Mouse (Mus musculus) adrenal gland, postnatal 36 days (tissue): ENCODE measurements around the gene 1110002E22Rik. TPM values are rescaled to one million over a fixed set of nuclear protein-coding genes. Genes with fewer than 3 reads are reported as not detected.

Experiments
- DNase-seq, 2 experiments: peaks; one replicate each; pipeline ENCODE4 v3.0.0; 2021; ENCODE audit warnings: mixed read lengths in 1 of 2
- long read RNA-seq, 2 experiments: library from polyadenylated mRNA; stranded (forward); transcript quantifications; one replicate each; pipeline ENCODE4 v2.0.0; 2021; ENCODE audit warnings: borderline sequencing depth in 2 of 2
- total RNA-seq, 2 experiments: library from RNA; stranded (reverse); gene quantifications; 2 replicates each; pipeline ENCODE4 v1.2.3; 2021

The 1110002E22Rik gene
- under 1 TPM in 1 of 2 experiments, not detected in 1; 0.10 TPM for total RNA-seq
- long read RNA-seq, experiment 1, result 0 reads
- long read RNA-seq, experiment 2, result 0 reads

DNA sequence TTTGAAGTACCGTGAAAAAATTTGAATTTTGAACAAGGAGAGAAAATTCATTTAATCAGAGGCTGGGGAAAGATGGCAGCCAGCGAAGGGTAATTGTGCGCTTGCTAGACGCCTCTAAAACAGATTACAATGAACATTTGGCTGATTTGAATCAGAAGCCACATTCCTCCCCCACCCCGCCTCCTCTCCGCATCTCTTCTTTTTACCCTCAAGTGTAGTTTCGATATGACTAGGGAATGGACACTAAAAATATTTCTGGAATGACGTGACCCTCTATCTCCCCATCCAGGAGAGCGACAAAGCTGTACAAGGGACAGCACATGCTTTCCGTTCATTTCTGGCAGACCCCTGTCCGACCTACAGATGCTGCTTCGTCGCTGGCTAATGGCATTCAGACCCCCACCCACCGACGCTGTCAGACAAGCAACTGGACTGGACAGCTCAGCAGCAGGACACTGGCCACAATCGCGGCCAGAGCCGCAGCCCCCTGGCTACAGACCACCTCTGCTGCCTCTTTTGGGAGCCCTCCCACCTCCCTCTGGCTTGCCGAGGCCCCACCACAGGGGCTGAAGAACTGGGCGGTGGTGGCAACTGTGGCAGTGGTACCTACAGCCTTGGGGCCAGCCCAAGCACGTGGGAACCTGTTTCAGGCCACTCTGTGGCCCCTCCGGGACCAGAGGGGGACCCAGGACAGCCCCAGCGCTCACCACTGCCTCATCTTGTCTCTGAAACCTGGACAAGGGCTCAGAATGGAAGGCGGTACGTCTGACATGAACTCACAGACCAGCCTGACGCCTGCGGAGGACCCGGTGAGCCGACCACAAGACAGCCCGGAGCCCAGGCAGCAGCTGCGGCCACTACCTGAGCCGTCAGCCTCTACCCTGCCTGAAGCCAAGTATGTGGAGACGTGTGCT lies at the start of gene 1110002E22Rik:
Gene 1110002E22Rik (plus strand): TSS at position 321 of the 914 bp plus-strand sequence.
- DNase-seq, result no peak

DNA sequence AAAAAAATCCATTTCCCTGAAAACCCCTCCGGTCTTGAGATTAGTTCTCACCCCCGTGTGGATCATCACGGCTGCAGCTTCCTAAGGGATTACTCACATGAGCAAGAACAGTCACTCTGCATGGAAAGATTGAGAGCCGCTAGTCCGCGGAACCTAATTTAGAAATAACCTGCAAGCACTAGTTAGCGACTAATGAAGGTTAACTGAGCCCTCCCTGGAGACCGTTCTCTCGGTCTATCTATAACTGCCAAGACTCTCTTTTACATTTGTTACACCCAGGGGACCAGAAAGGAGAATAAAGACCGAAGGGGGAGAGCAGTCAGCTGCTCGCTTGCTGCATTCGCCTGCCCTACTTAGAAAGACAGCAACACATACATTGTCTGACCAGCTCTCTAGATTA lies 48.0 kb upstream of the 1110002E22Rik start:
- no peak for DNase-seq

DNA sequence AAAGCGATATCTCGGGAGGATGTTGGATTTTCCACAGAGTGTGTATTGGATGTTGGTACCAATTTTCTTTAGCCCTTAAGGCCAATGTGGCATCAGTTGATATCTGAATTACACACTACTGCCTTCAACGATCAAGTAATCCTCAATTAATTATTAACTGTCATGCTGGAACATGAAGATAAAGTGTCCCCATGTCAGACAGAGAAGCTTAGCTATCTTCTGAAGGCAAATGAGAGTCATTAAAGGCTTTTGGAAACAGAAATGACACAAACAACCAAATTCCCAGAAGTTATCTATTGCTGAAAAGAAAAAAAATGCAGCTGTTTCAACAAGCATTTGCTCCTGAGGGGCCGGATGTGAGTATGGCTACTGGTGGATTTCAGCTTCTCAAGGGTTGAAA lies 42.8 kb upstream of the 1110002E22Rik start:
- DNase-seq, result no peak

DNA sequence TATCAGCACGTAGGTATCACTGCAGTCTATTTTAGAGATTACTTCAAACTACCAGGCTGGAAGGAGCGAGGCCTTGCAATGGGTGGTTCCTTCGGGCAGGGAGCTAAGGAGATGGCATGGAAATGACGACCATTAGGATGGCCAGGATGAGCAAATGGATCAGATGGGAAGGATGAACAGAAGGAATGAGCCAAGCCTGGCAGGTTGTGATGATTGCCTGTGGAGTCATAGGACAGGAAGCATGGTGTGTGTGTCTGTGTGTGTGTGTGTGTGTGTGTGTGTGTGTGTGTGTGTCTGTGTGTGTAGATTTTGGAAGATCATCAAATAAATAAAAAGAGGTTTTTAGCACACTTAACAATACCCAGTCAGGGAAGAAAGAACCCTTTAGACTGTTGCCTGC lies 42.2 kb upstream of the 1110002E22Rik start:
- DNase-seq, result no peak

DNA sequence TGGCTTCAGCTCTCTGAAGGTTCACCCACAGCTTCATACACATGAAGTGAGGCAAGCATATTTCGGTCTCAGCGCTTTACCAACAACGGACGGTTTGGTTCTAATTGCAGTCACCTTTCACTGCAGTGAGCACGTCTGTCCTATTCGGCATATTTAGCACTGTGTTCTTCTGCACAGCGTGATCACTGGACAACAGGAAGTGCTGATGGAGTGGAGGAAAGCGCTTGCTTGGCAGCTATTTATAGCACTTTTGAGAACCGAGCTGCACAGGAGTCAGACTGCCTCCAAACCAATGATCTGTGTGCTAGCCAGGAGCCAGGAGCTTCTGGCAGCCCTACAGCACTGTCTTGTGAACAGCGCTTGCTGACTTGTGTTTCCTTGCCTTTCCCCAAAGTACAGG lies 38.6 kb upstream of the 1110002E22Rik start:
- DNase-seq, result no peak

DNA sequence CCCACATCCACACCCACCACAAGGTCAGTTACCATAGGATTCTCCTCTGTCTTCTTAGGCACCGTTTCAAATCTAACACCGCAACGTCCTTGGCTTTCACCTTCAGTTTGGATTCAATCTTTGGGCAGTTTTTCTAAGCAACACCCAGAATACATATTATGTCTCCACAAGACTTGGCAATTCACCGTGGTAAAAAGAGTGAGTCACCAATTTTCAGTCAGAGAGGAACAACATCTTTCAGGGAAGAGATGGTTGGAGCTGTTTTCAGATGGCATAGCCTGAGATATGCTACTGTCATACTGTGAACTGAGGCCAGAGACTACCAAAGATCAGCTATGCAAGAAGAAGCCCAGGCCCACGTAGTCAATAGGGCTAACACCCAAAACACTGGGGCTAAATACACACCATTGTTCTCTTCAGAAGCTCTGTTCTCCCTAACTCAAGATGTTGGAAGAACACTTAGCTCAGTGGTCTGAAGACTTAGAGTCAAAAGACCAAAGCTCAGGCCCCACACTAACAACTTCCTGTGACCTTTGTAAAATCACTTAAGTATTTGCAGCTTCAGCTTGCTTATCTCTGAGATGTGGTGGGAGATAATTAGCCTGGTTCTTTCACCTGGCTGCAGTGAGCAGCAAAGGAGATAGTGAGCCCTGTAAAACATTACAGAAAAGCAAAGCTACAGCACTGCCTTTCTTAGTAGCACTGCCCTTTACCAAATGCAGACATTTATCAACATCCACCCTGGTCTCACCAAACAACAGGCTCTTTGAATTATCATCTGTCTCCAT lies 37.1 kb upstream of the 1110002E22Rik start:
- DNase-seq, result no peak

DNA sequence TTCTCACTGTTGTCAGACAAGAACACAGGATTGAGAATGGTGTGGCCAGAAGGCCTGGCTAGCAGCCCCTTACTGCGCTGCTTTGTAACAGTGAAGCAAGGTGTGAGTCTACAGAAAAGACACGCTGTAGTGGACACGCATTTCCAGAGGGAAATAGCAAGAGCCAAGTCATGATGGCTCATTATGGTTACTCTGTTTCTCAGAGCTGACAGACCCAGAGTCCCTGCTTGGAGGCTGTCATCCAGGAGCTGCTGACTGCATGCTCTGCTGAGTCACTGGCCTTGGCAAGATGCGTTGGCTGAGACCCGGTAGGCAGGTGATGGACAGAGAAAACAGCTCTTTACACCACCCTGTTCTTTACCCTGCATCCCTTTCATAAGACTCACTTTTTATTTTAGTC lies 35.5 kb upstream of the 1110002E22Rik start:
- peak; percentile 85 for DNase-seq

DNA sequence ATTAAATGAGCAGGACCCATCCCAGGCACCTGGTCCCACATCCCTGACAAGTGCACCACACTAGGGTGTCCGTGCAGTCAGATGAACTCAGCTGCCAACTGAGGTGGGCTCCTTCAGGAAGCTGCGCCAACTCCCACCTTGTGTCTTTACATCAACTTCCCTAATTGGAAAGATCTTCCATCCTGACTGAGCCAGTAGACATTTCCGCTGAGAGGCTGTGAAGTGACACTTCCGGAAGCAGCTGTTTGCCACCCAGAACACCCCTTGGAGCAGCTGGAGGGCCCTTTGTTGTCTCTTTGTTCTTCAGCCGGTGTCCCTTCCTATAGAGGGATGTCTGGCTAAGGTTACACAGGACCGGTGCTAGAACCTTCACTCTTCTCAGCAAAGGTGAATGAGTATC lies 34.3 kb upstream of the 1110002E22Rik start:
- no peak for DNase-seq

DNA sequence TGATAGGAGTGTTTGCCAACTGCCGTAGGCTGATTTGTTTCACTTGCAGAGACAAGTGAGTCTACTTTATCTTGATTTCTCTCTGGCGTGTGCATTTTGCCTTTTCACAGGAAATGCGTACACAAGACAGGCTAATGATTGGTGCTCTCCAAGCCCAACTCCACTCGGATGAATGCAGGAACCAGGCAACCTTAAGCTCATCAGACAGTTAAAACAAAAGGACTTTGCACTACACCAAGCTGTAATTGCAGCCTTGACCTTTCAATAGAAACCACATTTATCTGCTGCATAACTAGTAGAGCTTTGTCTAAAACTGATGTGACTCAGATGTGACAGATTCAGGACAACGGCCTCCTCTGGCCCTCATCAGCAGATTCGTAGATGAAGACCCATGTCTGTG lies 30.9 kb upstream of the 1110002E22Rik start:
- DNase-seq, result peak; percentile 13 to 27

DNA sequence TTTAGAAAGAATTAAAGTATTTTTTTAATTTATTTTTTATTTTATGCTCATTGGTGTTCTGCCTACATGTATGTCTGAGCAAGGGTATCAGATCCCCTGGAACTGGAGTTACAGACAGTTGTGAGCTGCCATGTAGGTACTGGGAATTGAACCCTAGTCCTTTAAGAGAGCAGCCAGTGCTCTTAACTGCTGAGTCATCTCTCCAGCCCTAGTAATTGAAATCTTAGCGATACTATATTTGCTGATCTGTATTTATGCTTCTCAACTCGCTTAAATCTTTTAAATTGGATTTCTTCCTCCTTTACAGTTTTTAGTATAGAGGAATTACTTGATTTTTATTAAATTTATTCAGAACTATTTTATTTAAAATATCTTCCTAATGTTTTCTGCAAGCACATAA lies 23.9 kb upstream of the 1110002E22Rik start:
- no peak for DNase-seq

DNA sequence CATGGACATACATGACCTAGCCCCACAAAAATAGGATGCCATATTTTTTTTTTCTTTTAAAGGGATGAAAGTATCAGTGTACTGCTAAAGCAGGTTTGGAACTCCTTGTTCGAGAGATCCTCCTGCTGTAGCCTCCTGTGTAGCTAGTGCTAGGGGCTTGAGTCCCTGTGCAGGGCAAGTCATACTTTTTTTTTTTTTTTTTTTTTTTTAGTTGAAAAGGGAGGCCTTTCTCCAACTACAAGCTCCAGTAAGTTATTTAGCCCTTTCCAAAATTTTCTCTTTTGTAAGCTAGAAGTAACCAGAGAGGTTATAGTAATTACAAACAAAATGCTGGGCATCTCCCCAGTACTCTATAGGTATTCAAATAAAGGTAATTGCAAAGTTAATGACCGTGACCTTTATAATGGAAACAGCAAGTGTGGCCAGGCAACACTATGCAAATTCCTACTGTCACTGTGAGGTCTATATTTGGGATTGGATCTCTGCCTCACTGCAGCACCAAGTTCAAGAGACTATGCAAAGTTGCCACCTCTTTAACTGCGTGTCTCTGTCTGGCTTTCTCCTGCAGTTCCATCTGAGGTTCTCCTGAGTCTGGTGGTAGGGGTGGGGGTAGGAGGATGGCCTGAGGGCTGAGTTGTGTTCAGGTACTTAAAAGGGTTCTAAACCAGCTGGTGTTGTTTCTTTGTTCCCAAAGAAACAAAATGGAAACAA lies 23.1 kb upstream of the 1110002E22Rik start:
- DNase-seq, result no peak

DNA sequence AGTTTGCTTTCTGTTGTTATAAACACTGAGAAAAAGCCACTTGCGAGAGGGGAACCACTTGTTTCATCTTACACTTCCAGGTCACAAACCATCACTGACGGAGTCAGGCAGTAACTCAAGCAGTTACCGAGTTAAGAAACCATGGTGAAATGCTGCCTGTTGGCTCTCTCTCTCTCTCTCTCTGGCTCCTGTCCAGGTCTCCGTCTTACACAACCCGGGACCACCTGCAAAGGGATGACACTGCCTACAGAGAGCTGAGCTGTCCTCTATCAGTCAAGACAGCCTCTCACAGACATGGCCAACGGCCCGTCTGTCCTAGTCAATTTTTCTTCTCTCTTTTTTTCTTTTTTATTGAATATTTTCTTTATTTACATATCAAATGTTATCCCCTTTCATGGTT lies 21.5 kb upstream of the 1110002E22Rik start:
- peak; percentile 31 to 32 for DNase-seq

DNA sequence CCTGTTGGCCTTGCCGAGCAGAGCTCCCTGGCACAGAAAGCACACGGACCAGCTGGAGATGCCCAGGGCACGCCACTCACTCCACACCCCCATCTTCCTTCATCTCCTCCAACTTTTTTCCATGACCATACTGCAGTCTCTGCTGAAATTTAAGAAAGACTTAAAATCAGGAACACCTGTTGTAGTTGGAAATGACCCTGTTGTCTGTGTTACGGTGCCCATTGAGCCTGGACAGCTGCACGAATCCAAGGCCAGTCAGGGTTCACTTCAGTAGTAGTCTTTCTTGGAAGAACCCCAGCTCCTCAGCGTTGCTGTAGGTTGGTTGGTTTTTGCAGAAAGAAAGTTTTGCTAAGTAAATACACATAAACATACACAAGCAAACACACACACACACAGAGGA lies 15.3 kb upstream of the 1110002E22Rik start:
- no peak for DNase-seq

DNA sequence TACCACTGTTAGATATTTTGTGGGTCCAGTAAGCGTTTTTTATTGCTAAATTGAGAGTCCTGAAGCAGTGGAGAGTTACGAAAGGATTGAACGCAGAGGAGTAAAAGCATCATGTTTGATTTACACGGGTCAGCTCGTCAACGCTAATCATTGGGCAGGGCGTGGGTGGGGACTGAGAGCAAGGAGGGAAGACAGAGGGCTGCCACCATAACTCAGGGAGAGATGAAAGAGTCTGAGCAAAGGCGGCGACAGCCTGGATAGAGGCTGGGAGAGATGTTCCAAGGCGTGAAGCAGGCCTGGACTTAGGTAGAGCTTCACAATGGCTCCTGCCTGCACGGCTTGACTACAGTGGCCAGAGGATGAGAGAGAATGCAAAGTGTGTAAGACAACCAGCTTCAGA lies 14.1 kb upstream of the 1110002E22Rik start:
- no peak for DNase-seq

DNA sequence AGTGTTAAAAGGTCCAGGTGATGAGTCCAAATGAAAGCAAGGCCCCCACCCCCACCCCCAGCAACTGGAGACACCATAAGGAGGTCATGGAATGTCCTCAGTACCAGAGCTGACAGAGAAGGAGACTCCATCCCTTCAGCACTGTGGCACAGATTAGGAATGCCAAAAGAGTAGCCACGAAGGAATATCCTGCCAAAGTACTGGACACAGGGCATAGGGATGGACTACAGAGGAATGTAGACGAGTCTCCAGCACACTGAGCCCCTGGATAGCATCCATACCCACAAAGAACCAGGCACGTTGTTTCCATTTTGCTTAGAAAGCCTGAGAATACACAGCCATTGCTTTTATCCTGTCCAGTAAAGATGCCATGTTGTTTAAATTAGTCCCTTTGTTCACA lies 13.4 kb upstream of the 1110002E22Rik start:
- DNase-seq, result no peak

DNA sequence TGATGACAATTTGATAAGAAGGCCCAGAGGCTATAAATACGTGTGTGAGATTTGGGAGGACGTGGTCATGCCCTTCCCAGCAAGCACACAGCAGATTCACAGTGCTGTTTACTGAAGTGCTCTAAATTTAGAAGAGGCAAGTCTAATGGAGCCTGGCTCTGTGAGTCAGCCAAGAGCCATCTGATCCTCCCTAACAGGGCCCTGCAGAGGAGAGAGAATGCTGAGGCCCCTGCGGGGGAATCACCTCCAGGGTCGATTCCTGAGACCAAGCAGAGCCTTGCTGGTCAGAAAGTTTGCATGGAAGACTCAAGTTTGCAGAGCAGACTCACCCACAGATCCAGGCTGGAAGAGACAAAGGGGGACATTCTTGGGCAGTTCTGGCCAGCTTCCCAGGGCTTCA lies 10.9 kb upstream of the 1110002E22Rik start:
- DNase-seq, result peak; percentile 31 to 50

DNA sequence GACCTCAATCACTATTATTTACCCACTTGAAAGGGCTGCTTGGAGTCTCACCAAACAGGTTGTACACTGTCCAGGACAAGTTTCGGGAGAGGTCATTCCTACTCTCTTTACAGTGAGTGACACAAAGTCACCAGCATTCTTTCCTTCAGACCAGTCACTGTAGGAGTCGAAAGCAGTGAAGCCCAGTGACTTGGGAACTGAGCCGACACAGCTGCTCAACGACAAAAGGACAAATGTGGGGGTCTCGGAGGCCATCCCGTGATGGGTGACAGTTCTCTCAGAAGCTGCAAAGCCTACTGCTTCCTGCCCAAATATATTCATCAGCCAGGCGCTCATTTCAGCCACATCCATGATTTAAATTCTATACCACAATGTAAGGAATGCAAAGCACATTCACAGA lies 7.9 kb upstream of the 1110002E22Rik start:
- no peak for DNase-seq

DNA sequence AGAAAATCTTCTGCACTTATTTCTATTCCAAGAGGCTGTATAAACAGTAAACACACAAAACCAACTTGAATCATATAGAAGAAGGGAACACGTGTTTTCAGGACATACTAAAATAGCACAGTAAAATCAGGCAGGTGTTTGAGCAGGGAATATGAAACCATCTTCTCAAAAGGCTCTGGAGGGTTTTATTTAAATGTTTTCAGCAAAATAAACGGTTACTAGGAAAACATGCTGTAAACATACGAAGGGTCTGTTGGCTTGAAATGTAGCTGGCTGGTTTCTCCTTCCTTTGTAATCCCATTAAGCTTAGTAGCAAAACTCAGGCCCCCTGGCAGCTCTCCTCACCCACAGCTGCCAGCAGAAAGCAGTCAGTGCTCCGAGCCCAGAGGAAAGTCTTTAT lies 6.6 kb upstream of the 1110002E22Rik start:
- DNase-seq, result no peak

DNA sequence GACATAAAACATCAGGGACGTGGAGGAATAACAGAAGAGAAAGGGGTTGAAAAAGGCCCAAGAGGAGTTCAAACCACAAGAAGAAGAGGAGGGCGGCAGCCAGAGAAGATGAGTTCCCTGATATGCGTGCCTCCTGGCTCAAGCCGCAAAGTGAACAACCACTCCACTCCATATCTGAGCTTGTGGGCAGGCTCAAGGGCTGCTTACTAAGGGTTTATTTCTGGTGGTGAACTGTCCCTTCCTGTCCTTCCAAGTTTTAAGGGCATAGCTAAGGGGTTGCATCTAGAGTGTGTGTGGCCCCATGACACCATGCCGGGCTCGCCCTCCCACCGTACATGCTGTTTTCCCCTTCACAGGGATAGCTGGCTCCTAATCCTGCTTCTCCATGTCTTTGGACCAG lies 4.4 kb upstream of the 1110002E22Rik start:
- DNase-seq, result no peak

DNA sequence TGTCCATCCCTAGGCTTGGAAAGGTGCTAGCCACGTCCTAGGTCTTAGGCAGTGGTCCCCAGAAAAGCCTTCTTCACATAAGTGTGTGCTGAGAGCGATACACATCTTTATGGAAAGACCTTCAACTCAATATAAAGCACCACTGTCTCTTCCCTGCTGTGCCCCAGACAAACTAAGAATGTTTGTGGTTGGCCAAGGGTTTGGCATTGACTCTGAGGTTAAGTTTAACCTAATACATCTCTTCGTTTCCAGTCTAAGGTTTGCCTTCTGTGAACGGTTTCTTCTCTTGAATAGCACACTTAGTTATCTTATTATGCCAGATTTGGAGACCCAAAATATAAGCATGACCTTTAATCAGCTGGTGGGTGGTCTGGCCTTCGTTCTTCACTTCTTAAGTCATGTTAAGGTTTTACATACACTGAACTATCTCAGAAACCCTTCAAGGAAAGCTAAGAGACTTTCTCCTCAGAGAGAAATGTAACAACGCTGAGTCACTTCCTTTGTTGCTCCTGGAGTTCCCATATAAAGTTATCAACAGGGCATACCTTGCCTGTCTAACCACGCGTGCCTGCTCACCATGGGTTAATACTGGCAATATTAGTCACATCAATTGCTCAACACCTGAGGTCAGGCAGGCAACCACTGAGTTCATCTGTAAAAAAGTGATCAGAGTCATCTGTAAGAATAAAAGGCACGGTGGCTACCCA lies 3.5 kb upstream of the 1110002E22Rik start:
- DNase-seq, result no peak

DNA sequence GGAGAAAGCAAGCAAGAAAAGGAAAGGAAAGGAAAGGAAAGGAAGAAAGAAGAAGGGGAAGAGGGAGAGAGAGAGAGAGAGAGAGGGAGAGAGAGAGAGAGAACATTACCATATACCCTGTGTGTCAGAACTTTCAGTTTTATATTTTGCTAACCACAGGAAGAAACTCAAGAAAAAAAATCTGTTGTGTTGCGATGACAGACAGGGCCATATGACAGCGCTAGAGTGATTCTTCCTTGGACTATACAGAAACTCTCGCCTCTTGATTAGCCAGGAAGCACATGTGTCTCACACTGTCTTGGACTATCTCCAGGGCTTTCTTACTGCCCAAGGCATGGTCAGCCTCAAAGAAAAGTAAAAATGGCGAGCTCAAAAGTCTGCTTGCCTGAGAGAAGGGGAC lies 2.2 kb upstream of the 1110002E22Rik start:
- DNase-seq, result no peak
